Mouse (Mus musculus) liver, embryonic 12.5 days (tissue): Measurements from ENCODE around the gene Mdga1. TPM values are rescaled to one million over a fixed set of nuclear protein-coding genes. Genes with fewer than 3 reads are reported as not detected.

Source experiments
- ATAC-seq: fragments of 200-750 bp; cut with Nextera tagmentation; 2 replicates; pipeline ENCODE4 v1.8.0; 2017; ENCODE audit warnings: moderate number of reproducible peaks, mild to moderate bottlenecking, moderate library complexity
- H3K27ac ChIP-seq: fragments of 300-500 bp; sonication (generic); 2 replicates; pipeline ENCODE4 v1.5.1; 2016; ENCODE audit warnings: mild to moderate bottlenecking
- H3K27me3 ChIP-seq: fragments of 300-500 bp; sonication (generic); replicated peaks from 2 replicates; pipeline ENCODE4 v1.6.1; 2016; ENCODE audit warnings: mild to moderate bottlenecking, moderate library complexity
- H3K36me3 ChIP-seq: fragments of 300-500 bp; sonication (generic); 2 replicates; pipeline ENCODE4 v1.6.1; 2016; ENCODE audit warnings: mild to moderate bottlenecking, moderate library complexity
- H3K4me1 ChIP-seq: fragments of 300-500 bp; sonication (generic); 2 replicates; pipeline ENCODE4 v1.6.1; 2016
- H3K4me2 ChIP-seq: fragments of 300-500 bp; sonication (generic); 2 replicates; pipeline ENCODE4 v1.6.1; 2016; ENCODE audit warnings: mild to moderate bottlenecking, moderate library complexity
- H3K4me3 ChIP-seq: fragments of 300-500 bp; sonication (generic); 2 replicates; pipeline ENCODE4 v1.5.1; 2016; ENCODE audit warnings: mild to moderate bottlenecking, moderate library complexity
- H3K9ac ChIP-seq: fragments of 300-500 bp; sonication (generic); 2 replicates; pipeline ENCODE4 v1.6.1; 2016; ENCODE audit warnings: mild to moderate bottlenecking, moderate library complexity
- H3K9me3 ChIP-seq: fragments of 300-500 bp; sonication (generic); replicated peaks from 2 replicates; pipeline ENCODE4 v1.6.1; 2016; ENCODE audit warnings: mild to moderate bottlenecking, moderate library complexity
- WGBS: fragments of 180-500 bp; shearing (Covaris S2); methylation state at CpG from one replicate; pipeline ENCODE4 v1.1.7; 2016; ENCODE audit not compliant: insufficient replicate concordance; 5-methylcytosine and 5-hydroxymethylcytosine counted together
- polyA plus RNA-seq: library from polyadenylated mRNA; unstranded; fragments of >200 nt; fragmentation: Nextera tagmentation; extraction: Ambion mirVana; gene quantifications from 2 replicates; pipeline ENCODE4 v1.2.1, GENCODE M21; 2016

Gene Mdga1
- polyA plus RNA-seq, 1 experiment from 2014 or later: 1.7 TPM

- Histone ChIP-seq H3K9me3 (no peaks in the 10 kb centered on the region), H3K4me1 (no peaks in the 10 kb centered on the region), H3K27me3 (peaks cover 4% of the 10 kb centered on the region; the same call in 1 of the 2 replicates), H3K27ac (no peak overlapping the region), H3K9ac (no peak overlapping the region), H3K36me3 (no peaks in the 10 kb centered on the region), H3K4me2 (no peak overlapping the region), H3K4me3 (no peak overlapping the region)
- WGBS: 83% methylated on average over 5 of the region's 5 CpGs
- no peak for ATAC-seq
Measured at GRCm38 (mm10) chr17:29995986-29996385, 26.1 kb upstream of the Mdga1 start.

GRCm38 (mm10) chr17:29994459-29994858 is 24.6 kb upstream of the Mdga1 start:
- ATAC-seq: no peak
- Histone ChIP-seq H3K27ac (no peak overlapping the region), H3K9ac (no peak overlapping the region), H3K4me1 (peaks cover 3% of the 10 kb centered on the region; the same call in 1 of the 2 replicates), H3K4me3 (no peak overlapping the region), H3K27me3 (peaks cover 4% of the 10 kb centered on the region; the same call in 1 of the 2 replicates), H3K9me3 (no peaks in the 10 kb centered on the region), H3K4me2 (no peak overlapping the region), H3K36me3 (no peaks in the 10 kb centered on the region)
- WGBS: 56% methylated on average over 4 of the region's 4 CpGs

DNA sequence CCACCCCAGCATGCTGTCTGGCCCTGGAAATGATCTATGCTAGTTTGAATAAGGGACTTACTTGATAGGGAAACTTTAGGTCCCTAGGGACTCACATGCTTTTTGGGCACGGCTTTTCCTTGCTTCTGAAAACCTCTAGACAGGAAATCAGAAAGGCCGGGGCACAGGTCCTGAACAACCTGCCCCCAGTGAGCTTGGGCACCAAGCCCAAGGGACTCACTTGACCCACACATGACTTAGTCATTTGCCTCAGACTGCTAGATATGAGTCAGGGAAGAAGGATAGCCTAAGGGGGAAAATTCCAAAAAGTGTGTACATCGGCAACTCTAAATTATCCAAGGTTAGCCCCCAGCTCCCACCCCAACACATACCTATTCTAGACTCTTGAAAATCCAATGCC is 24.1 kb upstream of the Mdga1 start:
- no peaks in the 10 kb centered on the region for H3K9me3 ChIP-seq
- no peaks in the 10 kb centered on the region for H3K36me3 ChIP-seq
- ATAC-seq: no peak
- WGBS: 73% methylated on average over 3 of the region's 3 CpGs
- peaks cover 7% of the 10 kb centered on the region for H3K4me1 ChIP-seq
- no peak overlapping the region for H3K4me3 ChIP-seq
- no peak overlapping the region for H3K4me2 ChIP-seq
- peaks cover 7% of the 10 kb centered on the region; the same call in 1 of the 2 replicates for H3K27me3 ChIP-seq
- no peak overlapping the region for H3K27ac ChIP-seq
- H3K9ac ChIP-seq: no peak overlapping the region

GRCm38 (mm10) chr17:29993488-29993887 is 23.6 kb upstream of the Mdga1 start:
- Histone ChIP-seq H3K27me3 (peaks cover 3% of the 10 kb centered on the region; the same call in 1 of the 2 replicates), H3K9me3 (no peaks in the 10 kb centered on the region), H3K4me2 (no peak overlapping the region), H3K4me3 (no peak overlapping the region), H3K9ac (no peak overlapping the region), H3K4me1 (peaks cover 10% of the 10 kb centered on the region), H3K36me3 (no peaks in the 10 kb centered on the region), H3K27ac (no peak overlapping the region)
- no peak for ATAC-seq
- 76% methylated on average over 8 of the region's 8 CpGs for WGBS

DNA sequence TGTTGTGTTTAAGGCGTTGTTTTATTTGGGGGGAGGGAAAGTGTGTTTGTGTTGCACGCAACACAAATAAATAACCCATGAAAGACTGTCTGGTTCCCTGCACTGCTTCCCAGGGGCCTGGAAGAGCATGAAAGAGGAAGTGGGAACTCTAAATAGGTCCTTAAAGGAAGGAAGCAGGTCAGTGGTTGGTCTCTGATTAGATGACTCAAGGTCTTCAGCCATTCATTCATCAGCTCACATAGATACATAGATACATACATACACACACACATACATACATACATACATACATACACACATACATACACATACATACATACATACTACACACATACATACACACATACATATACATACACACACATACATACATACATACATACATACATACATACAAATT is 21.0 kb upstream of the Mdga1 start:
- no peaks in the 10 kb centered on the region for H3K36me3 ChIP-seq
- ATAC-seq: no peak
- H3K27ac ChIP-seq: no peak overlapping the region
- H3K9me3 ChIP-seq: no peaks in the 10 kb centered on the region
- WGBS: 71% methylated on average over 2 of the region's 2 CpGs
- H3K4me3 ChIP-seq: no peak overlapping the region
- H3K9ac ChIP-seq: no peak overlapping the region
- 0 out of 2 replicates have a peak, but pooled peaks cover 3% of the 10 kb centered on the region for H3K27me3 ChIP-seq
- no peak overlapping the region for H3K4me2 ChIP-seq
- H3K4me1 ChIP-seq: peaks cover 10% of the 10 kb centered on the region

GRCm38 (mm10) chr17:29990136-29990535 is 20.2 kb upstream of the Mdga1 start:
- no peak overlapping the region for H3K4me3 ChIP-seq
- H3K9ac ChIP-seq: no peak overlapping the region
- WGBS: 72% methylated on average over 3 of the region's 3 CpGs

DNA sequence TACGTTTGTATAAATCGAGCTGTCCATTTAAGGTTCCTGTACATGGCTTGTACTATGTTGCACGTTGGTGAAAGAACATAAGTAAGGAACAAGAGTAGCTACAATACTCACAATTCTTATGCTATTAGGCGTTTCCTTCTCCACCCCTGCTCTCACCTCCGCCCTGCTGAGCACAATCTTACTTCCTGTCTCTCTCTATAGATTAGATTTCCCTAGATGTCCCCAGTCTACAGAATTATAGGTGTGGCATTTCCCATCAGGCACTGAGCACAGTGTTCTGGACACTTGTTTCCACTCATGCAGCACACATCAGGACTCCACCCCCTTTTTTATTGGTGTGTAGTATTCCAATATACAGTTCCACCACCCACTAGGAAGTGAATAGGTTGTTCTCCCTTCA is 19.8 kb upstream of the Mdga1 start:
- 67% methylated on average over 5 of the region's 5 CpGs for WGBS

More at GRCm38 (mm10) chr17:29990136-29990535, 20.2 kb upstream of the Mdga1 start:
- Histone ChIP-seq H3K4me1 (peaks cover 10% of the 10 kb centered on the region), H3K27ac (no peak overlapping the region), H3K4me2 (no peak overlapping the region), H3K9me3 (no peaks in the 10 kb centered on the region), H3K36me3 (no peaks in the 10 kb centered on the region), H3K27me3 (0 out of 2 replicates have a peak, but pooled peaks cover 3% of the 10 kb centered on the region)
- no peak for ATAC-seq

GRCm38 (mm10) chr17:29988141-29988540 is 18.3 kb upstream of the Mdga1 start:
- H3K4me3 ChIP-seq: no peak overlapping the region
- H3K27ac ChIP-seq: no peak overlapping the region
- no peak overlapping the region for H3K4me2 ChIP-seq
- H3K9me3 ChIP-seq: no peaks in the 10 kb centered on the region
- H3K4me1 ChIP-seq: peaks cover 10% of the 10 kb centered on the region
- no peak for ATAC-seq
- no peak overlapping the region for H3K9ac ChIP-seq
- no peaks in the 10 kb centered on the region for H3K36me3 ChIP-seq
- H3K27me3 ChIP-seq: 0 out of 2 replicates have a peak, but pooled peaks cover 3% of the 10 kb centered on the region
- 25% methylated on average over 5 of the region's 5 CpGs for WGBS

More for the DNA sequence above, 19.8 kb upstream of the Mdga1 start:
- H3K4me3 ChIP-seq: no peak overlapping the region
- no peaks in the 10 kb centered on the region for H3K9me3 ChIP-seq
- ATAC-seq: no peak
- H3K4me1 ChIP-seq: peaks cover 10% of the 10 kb centered on the region
- H3K36me3 ChIP-seq: no peaks in the 10 kb centered on the region
- no peak overlapping the region for H3K9ac ChIP-seq
- H3K27me3 ChIP-seq: 0 out of 2 replicates have a peak, but pooled peaks cover 3% of the 10 kb centered on the region
- no peak overlapping the region for H3K27ac ChIP-seq
- no peak overlapping the region for H3K4me2 ChIP-seq

DNA sequence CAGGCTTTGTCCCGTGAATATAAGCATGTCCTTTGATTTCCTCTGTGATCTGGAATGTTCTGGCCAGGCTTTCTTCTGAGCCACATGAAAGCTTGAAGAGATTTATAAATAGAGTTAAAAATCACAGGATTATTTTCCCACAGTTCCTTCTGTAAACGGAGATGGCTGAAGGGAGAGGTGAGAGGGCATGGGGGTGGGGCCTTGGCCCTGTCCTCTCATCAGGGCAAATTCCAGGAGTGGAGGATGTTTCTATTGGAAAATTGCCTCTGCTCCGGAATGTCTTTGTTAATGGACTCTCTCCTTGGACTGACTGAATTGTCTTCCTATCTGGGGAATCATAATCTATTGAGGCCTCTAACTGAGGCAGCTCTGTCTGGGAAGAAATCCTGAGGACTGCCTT is 15.6 kb upstream of the Mdga1 start:
- 0 out of 2 replicates have a peak, but pooled peaks cover 3% of the 10 kb centered on the region for H3K27me3 ChIP-seq
- H3K4me2 ChIP-seq: no peak overlapping the region
- no peaks in the 10 kb centered on the region for H3K9me3 ChIP-seq
- H3K4me3 ChIP-seq: no peak overlapping the region
- H3K27ac ChIP-seq: no peak overlapping the region
- H3K4me1 ChIP-seq: peaks cover 10% of the 10 kb centered on the region
- H3K9ac ChIP-seq: no peak overlapping the region
- H3K36me3 ChIP-seq: no peaks in the 10 kb centered on the region
- WGBS: 35% methylated on average over 3 of the region's 3 CpGs
- ATAC-seq: no peak

DNA sequence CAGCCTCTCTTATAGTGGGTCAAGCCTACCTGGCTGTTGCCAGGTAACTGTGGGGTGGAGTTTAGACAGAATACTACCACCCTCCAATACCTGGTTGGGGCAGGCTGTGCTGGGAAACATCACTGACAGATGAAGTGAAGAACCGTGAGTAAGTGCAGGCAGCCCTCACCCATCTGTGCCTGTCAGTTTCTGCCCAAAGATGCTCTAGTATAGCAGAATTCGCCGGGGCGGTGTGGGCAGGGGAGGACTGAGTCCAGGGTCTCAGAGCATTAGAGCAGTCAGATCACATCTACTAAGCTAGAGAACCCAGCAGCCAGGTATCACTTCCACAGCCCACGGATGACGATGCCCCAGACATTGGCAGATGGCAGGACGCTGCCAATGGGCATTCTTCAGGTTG is 15.0 kb upstream of the Mdga1 start:
- WGBS: 69% methylated on average over 7 of the region's 7 CpGs
- peaks cover 14% of the 10 kb centered on the region for H3K4me1 ChIP-seq
- H3K27me3 ChIP-seq: 0 out of 2 replicates have a peak, but pooled peaks cover 3% of the 10 kb centered on the region
- H3K9ac ChIP-seq: no peak overlapping the region
- no peak overlapping the region for H3K4me2 ChIP-seq
- no peaks in the 10 kb centered on the region for H3K9me3 ChIP-seq
- no peak overlapping the region for H3K27ac ChIP-seq
- no peak overlapping the region for H3K4me3 ChIP-seq
- H3K36me3 ChIP-seq: no peaks in the 10 kb centered on the region
- ATAC-seq: no peak

DNA sequence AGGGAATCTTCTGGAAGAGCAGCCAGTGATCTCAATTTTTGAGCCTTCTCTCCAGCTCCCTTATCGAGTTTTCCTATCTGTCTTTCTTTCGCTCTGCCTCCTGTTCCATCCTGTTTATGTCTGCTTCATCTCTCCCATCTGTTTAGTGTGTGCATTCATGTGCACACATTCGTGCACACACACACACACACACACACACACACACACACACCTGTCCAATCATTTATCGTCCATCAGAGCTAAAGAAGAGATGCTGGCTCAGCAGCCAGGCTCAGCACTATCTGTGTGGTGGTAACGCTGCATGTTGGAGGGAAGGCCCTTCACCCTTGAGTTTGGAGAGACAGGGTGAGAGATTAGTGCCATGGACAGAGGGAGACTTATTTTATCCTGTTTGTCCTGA is 13.3 kb upstream of the Mdga1 start:
- 60% methylated on average over 5 of the region's 5 CpGs for WGBS
- Histone ChIP-seq H3K36me3 (no peaks in the 10 kb centered on the region), H3K27me3 (no peaks in the 10 kb centered on the region), H3K4me1 (peaks cover 7% of the 10 kb centered on the region), H3K4me2 (no peak overlapping the region), H3K9me3 (no peaks in the 10 kb centered on the region), H3K27ac (no peak overlapping the region), H3K9ac (no peak overlapping the region), H3K4me3 (no peak overlapping the region)
- ATAC-seq: no peak

- H3K27ac ChIP-seq: no peak overlapping the region
- no peaks in the 10 kb centered on the region for H3K9me3 ChIP-seq
- no peaks in the 10 kb centered on the region for H3K36me3 ChIP-seq
- no peak overlapping the region for H3K9ac ChIP-seq
- no peak for ATAC-seq
- H3K4me3 ChIP-seq: peak overlapping the region; percentile 19; the same call in 1 of the 2 replicates
- peaks cover 7% of the 10 kb centered on the region for H3K4me1 ChIP-seq
- 46% methylated on average over 8 of the region's 8 CpGs for WGBS
- no peaks in the 10 kb centered on the region for H3K27me3 ChIP-seq
- H3K4me2 ChIP-seq: peak overlapping the region; percentile 35; the same call in 1 of the 2 replicates
Measured at GRCm38 (mm10) chr17:29981568-29981967, 11.7 kb upstream of the Mdga1 start.

- no peaks in the 10 kb centered on the region for H3K9me3 ChIP-seq
- H3K4me3 ChIP-seq: no peak overlapping the region
- no peak for ATAC-seq
- H3K9ac ChIP-seq: no peak overlapping the region
- peaks cover 7% of the 10 kb centered on the region for H3K4me1 ChIP-seq
- H3K4me2 ChIP-seq: no peak overlapping the region
- H3K27ac ChIP-seq: no peak overlapping the region
- no peaks in the 10 kb centered on the region for H3K27me3 ChIP-seq
- WGBS: 51% methylated on average over 7 of the region's 7 CpGs
- no peaks in the 10 kb centered on the region for H3K36me3 ChIP-seq
Measured at GRCm38 (mm10) chr17:29979841-29980240, 10.0 kb upstream of the Mdga1 start.
